Mouse (Mus musculus): ENCODE measurements around the gene Tnnt2. TPM values are rescaled to one million over a fixed set of nuclear protein-coding genes. Genes with fewer than 3 reads are reported as not detected.

Gene Tnnt2
- polyA plus RNA-seq, 1 experiment from 2014 or later: 6.0 TPM

DNA sequence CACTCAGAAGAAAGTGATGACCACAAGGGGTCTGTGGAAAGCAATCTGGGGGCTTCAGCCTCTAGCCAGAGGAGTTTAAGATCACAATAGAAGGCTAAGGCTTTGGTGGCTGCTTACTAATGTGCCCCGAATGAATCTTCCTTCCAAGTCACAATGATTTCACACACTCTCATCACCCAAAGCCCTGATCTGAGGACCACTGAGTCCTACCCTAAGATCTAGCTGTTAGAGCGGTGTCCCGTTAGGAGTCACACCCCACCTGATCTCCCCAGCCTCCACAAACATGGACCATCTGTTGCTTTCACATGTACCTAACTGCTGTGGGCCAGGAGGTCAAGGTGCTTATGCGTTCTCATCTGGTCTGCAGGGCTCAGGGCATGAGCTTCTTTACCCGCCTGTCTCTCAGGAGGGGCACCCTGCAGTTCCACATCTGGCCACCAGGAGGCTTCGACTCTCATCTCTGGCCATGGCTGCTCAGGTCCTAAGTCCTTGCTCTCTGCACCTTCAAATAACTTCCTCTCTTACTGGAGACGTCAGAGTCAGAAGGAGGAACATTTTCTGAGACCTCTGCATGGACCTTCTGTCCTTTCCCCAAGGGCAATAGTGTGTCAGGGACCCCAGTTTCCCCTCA, 25.0 kb upstream of the Tnnt2 start:
- DNase-seq: peak; percentile 90
- H3K9me3 ChIP-seq (ENCODE audit: low read depth, low read length): no peaks in the 10 kb centered on the region
- peak; percentile 100 for TF ChIP-seq CTCF (IDR thresholded peaks at IDR 0.05; ENCODE audit: low read depth)
- H3K27me3 ChIP-seq (ENCODE audit: insufficient read depth, low read length): no peaks in the 10 kb centered on the region
- H3K4me2 ChIP-seq: no peak overlapping the region
- H3K4me3 ChIP-seq (ENCODE audit: low read depth, low read length): no peak overlapping the region
- H3K36me3 ChIP-seq (ENCODE audit: insufficient read depth): no peaks in the 10 kb centered on the region
- peak; percentile 71 for ATAC-seq (ENCODE audit: insufficient read depth)
- no peaks in the 10 kb centered on the region for H3K4me1 ChIP-seq (ENCODE audit: insufficient read depth)
- 25% methylated on average over 7 of the region's 7 CpGs for WGBS
- no peak overlapping the region for H3K27ac ChIP-seq (ENCODE audit: low read depth)
- H3K9ac ChIP-seq: no peak overlapping the region

DNA sequence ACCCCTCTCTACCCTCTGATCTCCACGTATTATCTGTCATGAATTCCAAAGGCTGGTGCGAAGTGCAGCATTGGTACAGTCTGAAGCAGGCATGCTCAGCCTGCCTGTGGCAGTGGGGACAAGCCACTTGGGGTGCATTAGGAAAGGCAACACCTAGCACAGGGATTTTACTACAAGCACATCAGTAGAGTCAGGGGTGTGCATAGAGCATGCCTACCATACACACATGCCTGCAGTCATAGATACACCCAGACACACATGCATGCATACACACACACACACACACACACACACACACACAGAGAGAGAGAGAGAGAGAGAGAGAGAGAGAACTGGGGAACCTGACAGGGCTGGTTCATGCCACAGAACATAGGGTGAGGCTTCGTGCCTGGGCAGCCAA, 23.9 kb upstream of the Tnnt2 start:
- no peak overlapping the region for H3K4me2 ChIP-seq
- no peaks in the 10 kb centered on the region for H3K36me3 ChIP-seq (ENCODE audit: insufficient read depth)
- H3K27me3 ChIP-seq (ENCODE audit: insufficient read depth, low read length): peaks cover 4% of the 10 kb centered on the region; the same call in 1 of the 2 replicates
- DNase-seq (no peak), ATAC-seq (ENCODE audit: insufficient read depth) (no peak)
- H3K4me1 ChIP-seq (ENCODE audit: insufficient read depth): no peaks in the 10 kb centered on the region
- TF ChIP-seq CTCF (IDR thresholded peaks at IDR 0.05; ENCODE audit: low read depth): no peak
- no peak overlapping the region for H3K9ac ChIP-seq
- no peak overlapping the region for H3K27ac ChIP-seq (ENCODE audit: low read depth)
- H3K4me3 ChIP-seq (ENCODE audit: low read depth, low read length): no peak overlapping the region
- 64% methylated on average over 3 of the region's 3 CpGs for WGBS
- no peaks in the 10 kb centered on the region for H3K9me3 ChIP-seq (ENCODE audit: low read depth, low read length)

DNA sequence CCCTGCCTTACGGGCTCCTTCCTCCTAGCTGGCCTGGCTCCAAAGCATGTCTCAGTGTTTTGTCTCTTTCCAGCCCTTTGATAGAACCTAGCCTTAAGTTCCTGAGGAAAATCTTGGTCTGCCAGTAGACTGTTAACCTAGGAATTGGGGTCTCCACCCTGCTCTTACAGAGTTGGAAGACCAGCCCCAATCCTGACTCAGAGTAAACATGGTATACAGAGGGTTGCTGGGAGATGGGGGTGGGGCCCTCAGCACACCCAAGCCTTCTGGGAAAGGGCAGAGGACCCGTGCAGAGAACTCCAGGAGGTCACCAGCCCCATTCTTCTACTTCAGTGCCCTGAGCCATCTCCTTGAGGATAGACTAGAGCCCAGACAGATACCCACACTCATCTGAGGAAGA, 23.5 kb upstream of the Tnnt2 start:
- H3K27ac ChIP-seq (ENCODE audit: low read depth): no peak overlapping the region; the same call in 1 of the 2 replicates
- no peaks in the 10 kb centered on the region for H3K36me3 ChIP-seq (ENCODE audit: insufficient read depth)
- H3K4me1 ChIP-seq (ENCODE audit: insufficient read depth): no peaks in the 10 kb centered on the region
- ATAC-seq (ENCODE audit: insufficient read depth) (peak; percentile 48; the same call in 1 of the 2 replicates), DNase-seq (no peak)
- no peak overlapping the region for H3K4me2 ChIP-seq
- H3K4me3 ChIP-seq (ENCODE audit: low read depth, low read length): no peak overlapping the region
- WGBS: 25% methylated on average over 2 of the region's 2 CpGs
- H3K9ac ChIP-seq: no peak overlapping the region
- no peak for TF ChIP-seq CTCF (IDR thresholded peaks at IDR 0.05; ENCODE audit: low read depth)
- H3K9me3 ChIP-seq (ENCODE audit: low read depth, low read length): no peaks in the 10 kb centered on the region
- H3K27me3 ChIP-seq (ENCODE audit: insufficient read depth, low read length): peaks cover 8% of the 10 kb centered on the region; the same call in 1 of the 2 replicates

DNA sequence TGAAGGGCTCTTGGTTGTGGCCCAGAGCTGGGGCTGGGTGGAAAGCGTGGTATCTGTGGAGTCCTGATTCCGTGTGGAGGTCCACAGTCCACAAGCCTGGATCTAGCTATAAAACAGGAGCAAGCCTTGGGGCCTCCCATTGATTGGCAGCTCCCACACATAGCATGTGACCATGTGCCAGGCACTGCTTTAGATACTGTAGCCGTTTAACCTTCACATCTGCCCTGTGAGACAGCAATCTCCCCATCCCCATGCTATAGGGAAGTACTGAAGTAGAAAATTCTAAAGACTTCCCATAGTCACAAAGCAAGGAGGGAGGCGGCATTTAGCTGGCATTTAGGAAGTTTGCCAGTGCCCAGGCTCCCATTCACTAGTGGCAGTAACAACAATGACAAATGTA, 23.1 kb upstream of the Tnnt2 start:
- Histone ChIP-seq H3K4me1 (ENCODE audit: insufficient read depth) (no peaks in the 10 kb centered on the region), H3K4me3 (ENCODE audit: low read depth, low read length) (no peak overlapping the region), H3K27me3 (ENCODE audit: insufficient read depth, low read length) (peaks cover 13% of the 10 kb centered on the region; the same call in 1 of the 2 replicates), H3K9ac (no peak overlapping the region), H3K36me3 (ENCODE audit: insufficient read depth) (no peaks in the 10 kb centered on the region), H3K9me3 (ENCODE audit: low read depth, low read length) (no peaks in the 10 kb centered on the region), H3K27ac (ENCODE audit: low read depth) (no peak overlapping the region; the same call in 1 of the 2 replicates), H3K4me2 (no peak overlapping the region)
- 71% methylated on average over 4 of the region's 4 CpGs for WGBS
- TF ChIP-seq CTCF (IDR thresholded peaks at IDR 0.05; ENCODE audit: low read depth): no peak
- ATAC-seq (ENCODE audit: insufficient read depth): no peak
- DNase-seq: no peak

DNA sequence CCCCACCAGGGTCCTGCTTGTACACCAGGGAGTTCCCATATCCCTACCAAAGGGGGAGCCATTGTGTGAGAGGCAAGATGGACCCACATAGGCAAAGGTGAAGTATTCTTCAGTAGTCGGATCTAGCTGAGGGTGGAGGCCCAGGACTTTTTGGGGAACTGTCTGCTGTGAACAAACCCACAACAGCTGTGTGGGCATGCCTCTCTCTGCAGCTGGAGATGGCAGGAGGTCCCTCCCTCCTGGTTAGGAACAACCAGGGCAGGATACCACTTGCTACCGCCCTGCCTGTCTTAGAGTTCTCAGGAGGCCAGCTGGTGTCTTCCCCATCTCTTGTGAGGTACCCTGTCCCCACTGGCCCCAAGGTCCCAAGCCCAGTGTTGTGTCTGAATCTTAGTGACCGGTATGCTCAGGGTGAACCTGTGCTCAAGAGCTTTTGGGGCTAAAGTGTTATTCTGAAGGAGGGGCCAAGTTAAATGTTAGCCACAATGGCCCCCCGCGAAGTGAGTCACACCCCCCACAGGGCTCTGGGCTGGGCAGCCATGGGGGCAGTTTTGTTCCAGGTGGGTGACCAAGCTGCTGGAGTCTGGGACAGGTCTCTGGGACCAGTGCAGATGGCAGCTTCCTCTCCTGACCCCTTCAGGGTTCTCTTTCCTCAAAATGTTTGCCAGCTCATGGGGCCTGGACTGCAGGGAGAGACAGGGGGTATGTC, 22.3 kb upstream of the Tnnt2 start:
- H3K9ac ChIP-seq: no peak overlapping the region
- H3K4me1 ChIP-seq (ENCODE audit: insufficient read depth): no peaks in the 10 kb centered on the region
- TF ChIP-seq CTCF (IDR thresholded peaks at IDR 0.05; ENCODE audit: low read depth): no peak
- no peak overlapping the region for H3K4me2 ChIP-seq
- no peak overlapping the region for H3K27ac ChIP-seq (ENCODE audit: low read depth)
- H3K4me3 ChIP-seq (ENCODE audit: low read depth, low read length): no peak overlapping the region
- no peaks in the 10 kb centered on the region for H3K36me3 ChIP-seq (ENCODE audit: insufficient read depth)
- no peak for ATAC-seq (ENCODE audit: insufficient read depth)
- 77% methylated on average over 5 of the region's 5 CpGs for WGBS
- H3K27me3 ChIP-seq (ENCODE audit: insufficient read depth, low read length): peaks cover 21% of the 10 kb centered on the region
- DNase-seq: no peak
- H3K9me3 ChIP-seq (ENCODE audit: low read depth, low read length): no peaks in the 10 kb centered on the region

DNA sequence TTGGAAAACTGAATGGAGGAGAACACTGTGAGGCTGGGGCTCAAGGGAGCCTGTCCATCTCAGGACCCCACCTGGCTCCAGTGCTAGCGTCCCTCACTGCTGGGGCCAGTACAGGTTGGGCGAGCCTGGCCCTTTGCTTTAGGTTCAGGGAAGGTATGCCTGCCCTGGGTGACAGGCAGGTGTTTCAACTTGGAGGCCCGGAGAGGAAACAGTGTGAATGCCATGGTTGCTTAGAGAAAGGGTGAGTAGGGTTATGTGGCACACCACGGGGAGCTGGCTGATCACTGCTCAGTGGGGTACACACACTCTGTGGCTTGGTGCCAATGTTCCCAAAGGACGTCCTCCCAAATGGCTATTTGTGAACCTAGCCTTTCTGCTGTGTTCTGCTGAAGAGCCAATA, 21.6 kb upstream of the Tnnt2 start:
- H3K36me3 ChIP-seq (ENCODE audit: insufficient read depth): no peaks in the 10 kb centered on the region
- no peak overlapping the region for H3K27ac ChIP-seq (ENCODE audit: low read depth)
- no peak overlapping the region for H3K4me2 ChIP-seq
- H3K27me3 ChIP-seq (ENCODE audit: insufficient read depth, low read length): peaks cover 28% of the 10 kb centered on the region
- whole genome bisulfite sequencing: 73% methylated on average over 5 of the region's 5 CpGs
- TF ChIP-seq CTCF (IDR thresholded peaks at IDR 0.05; ENCODE audit: low read depth): no peak
- DNase-seq (no peak), ATAC-seq (ENCODE audit: insufficient read depth) (no peak)
- H3K9ac ChIP-seq: no peak overlapping the region
- no peaks in the 10 kb centered on the region for H3K9me3 ChIP-seq (ENCODE audit: low read depth, low read length)
- H3K4me1 ChIP-seq (ENCODE audit: insufficient read depth): no peaks in the 10 kb centered on the region
- no peak overlapping the region for H3K4me3 ChIP-seq (ENCODE audit: low read depth, low read length)

DNA sequence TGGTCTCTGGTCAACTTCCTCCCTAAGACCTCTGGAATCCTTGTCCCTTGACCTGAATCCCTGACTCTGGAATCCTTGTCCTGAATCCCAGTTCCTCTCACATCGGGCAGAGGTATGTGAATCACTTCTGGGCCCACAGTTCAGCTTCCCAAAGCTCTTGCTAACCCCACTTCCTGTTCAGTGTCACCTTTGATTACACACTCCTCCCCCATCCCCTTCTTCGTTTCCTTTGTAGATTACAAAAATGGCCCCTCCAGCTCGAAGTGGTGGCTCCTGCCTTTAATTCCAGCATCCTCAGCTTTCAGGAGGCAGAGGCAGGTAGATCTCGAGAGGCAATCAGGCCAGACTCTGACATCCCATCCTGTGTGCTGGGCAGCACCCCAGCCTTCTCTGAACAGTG, 18.6 kb upstream of the Tnnt2 start:
- Histone ChIP-seq H3K4me2 (no peak overlapping the region), H3K9me3 (ENCODE audit: low read depth, low read length) (no peaks in the 10 kb centered on the region), H3K4me3 (ENCODE audit: low read depth, low read length) (no peak overlapping the region), H3K27ac (ENCODE audit: low read depth) (no peak overlapping the region), H3K4me1 (ENCODE audit: insufficient read depth) (no peaks in the 10 kb centered on the region), H3K9ac (no peak overlapping the region), H3K27me3 (ENCODE audit: insufficient read depth, low read length) (peaks cover 36% of the 10 kb centered on the region), H3K36me3 (ENCODE audit: insufficient read depth) (no peaks in the 10 kb centered on the region)
- 41% methylated on average over 4 of the region's 4 CpGs for WGBS
- no peak for TF ChIP-seq CTCF (IDR thresholded peaks at IDR 0.05; ENCODE audit: low read depth)
- DNase-seq (no peak), ATAC-seq (ENCODE audit: insufficient read depth) (no peak)

Measured in lung, embryonic 14.5 days (tissue).